In genomic region chr2:63207435-63207834, GRCm38 (mm10) we compare ENCODE assay signal across 21 mouse cellular contexts. TPM values are rescaled to one million over a fixed set of nuclear protein-coding genes. Genes with fewer than 3 reads are reported as not detected.
DNase-seq lines count a peak whose midpoint lies in the region; ATAC-seq and TF ChIP-seq lines count a peak whose summit lies in the region.
"Had no signal": no experiment of that assay in that cellular context is flagged by ENCODE, and none has a peak within 500 bp of the region (broad histone marks: within the 10 kb centered on the region; RNA-seq: fewer than 3 reads in every experiment).

No protein-coding gene starts in this region.

- TF ChIP-seq POLR2A in cerebellum, adult 2 months (IDR thresholded peaks at IDR 0.05; ENCODE audit: borderline replicate concordance, insufficient read depth, low read length): no peak

- H3K4me1 ChIP-seq in cerebellum, adult 2 months (ENCODE audit: control insufficient read depth, insufficient read depth, low read length): no peaks in the 10 kb centered on the region
- no peaks in the 10 kb centered on the region for H3K4me1 ChIP-seq in hindbrain, postnatal 0 days (ENCODE audit: insufficient read depth, low read length)
- H3K4me1 ChIP-seq in hindbrain, embryonic 12.5 days: no peaks in the 10 kb centered on the region
- H3K4me1 ChIP-seq in midbrain, postnatal 0 days (ENCODE audit: insufficient read depth, low read length): no peaks in the 10 kb centered on the region
- H3K4me1 ChIP-seq in midbrain, embryonic 11.5 days (ENCODE audit: control insufficient read depth, insufficient read depth, low read length): no peaks in the 10 kb centered on the region
- H3K4me1 ChIP-seq: embryonic facial prominence, embryonic 13.5 days; heart, embryonic 15.5 days had no signal

- no peak overlapping the region for H3K4me2 ChIP-seq in hindbrain, postnatal 0 days (ENCODE audit: low read depth, low read length)
- no peak overlapping the region for H3K4me2 ChIP-seq in hindbrain, embryonic 12.5 days (replicated peaks)
- no peak overlapping the region for H3K4me2 ChIP-seq in midbrain, postnatal 0 days (ENCODE audit: low read depth, low read length, poor library complexity, severe bottlenecking)
- no peak overlapping the region for H3K4me2 ChIP-seq in midbrain, embryonic 11.5 days
- H3K4me2 ChIP-seq: embryonic facial prominence, embryonic 13.5 days; heart, embryonic 11.5 days; heart, embryonic 15.5 days; hindbrain, embryonic 14.5 days had no signal

- 30% methylated on average over 3 of the region's 3 CpGs for WGBS in cerebellum, adult 2 months
- 45% methylated on average over 3 of the region's 3 CpGs for WGBS in hindbrain, postnatal 0 days
- WGBS in hindbrain, embryonic 12.5 days: 74% methylated on average over 3 of the region's 3 CpGs
- WGBS in midbrain, postnatal 0 days: 44% methylated on average over 3 of the region's 3 CpGs
- 72% methylated on average over 3 of the region's 3 CpGs for WGBS in midbrain, embryonic 11.5 days

- no peak overlapping the region for H3K4me3 ChIP-seq in cerebellum, adult 2 months (replicated peaks; ENCODE audit: insufficient read depth, low read depth, low read length)
- no peak overlapping the region for H3K4me3 ChIP-seq in hindbrain, postnatal 0 days (ENCODE audit: low read length)
- H3K4me3 ChIP-seq in hindbrain, embryonic 12.5 days: no peak overlapping the region
- H3K4me3 ChIP-seq in midbrain, postnatal 0 days (ENCODE audit: low read depth, low read length): no peak overlapping the region
- H3K4me3 ChIP-seq in midbrain, embryonic 11.5 days (ENCODE audit: low read depth, low read length): no peak overlapping the region
- H3K4me3 ChIP-seq: embryonic facial prominence, embryonic 13.5 days; heart, adult 2 months; heart, embryonic 15.5 days had no signal

- ATAC-seq in hindbrain, postnatal 0 days: no peak
- no peak for ATAC-seq in hindbrain, embryonic 12.5 days (ENCODE audit: low FRiP score)
- 0 out of 2 replicates have a peak, but pooled peaks have one; percentile 23 for ATAC-seq in midbrain, postnatal 0 days (ENCODE audit: low FRiP score)
- ATAC-seq in midbrain, embryonic 11.5 days (ENCODE audit: low FRiP score): no peak
- ATAC-seq: intestine, embryonic 16.5 days had no signal

- no peak overlapping the region for H3K27ac ChIP-seq in cerebellum, adult 2 months (ENCODE audit: insufficient read depth, low read length)
- H3K27ac ChIP-seq in hindbrain, postnatal 0 days: no peak overlapping the region
- no peak overlapping the region for H3K27ac ChIP-seq in hindbrain, embryonic 12.5 days
- no peak overlapping the region for H3K27ac ChIP-seq in midbrain, postnatal 0 days (ENCODE audit: low read depth, low read length)
- no peak overlapping the region for H3K27ac ChIP-seq in midbrain, embryonic 11.5 days (ENCODE audit: low read depth, low read length)
- H3K27ac ChIP-seq: embryonic facial prominence, embryonic 13.5 days; heart, adult 2 months; heart, embryonic 15.5 days; hindbrain, embryonic 14.5 days had no signal

- TF ChIP-seq CTCF in cerebellum, adult 2 months (IDR thresholded peaks at IDR 0.05; ENCODE audit: borderline replicate concordance, insufficient read depth, low read depth, low read length): no peak
- TF ChIP-seq CTCF in hindbrain, postnatal 0 days (IDR thresholded peaks at IDR 0.05; ENCODE audit: low read depth): no peak
- no peak for TF ChIP-seq CTCF in midbrain, postnatal 0 days (IDR thresholded peaks at IDR 0.05)

- no peaks in the 10 kb centered on the region for H3K27me3 ChIP-seq in cerebellum, adult 2 months (ENCODE audit: control insufficient read depth, insufficient read depth, low read length)
- H3K27me3 ChIP-seq in hindbrain, postnatal 0 days (ENCODE audit: insufficient read depth, low read length): no peaks in the 10 kb centered on the region
- no peaks in the 10 kb centered on the region for H3K27me3 ChIP-seq in hindbrain, embryonic 12.5 days
- no peaks in the 10 kb centered on the region for H3K27me3 ChIP-seq in midbrain, postnatal 0 days (ENCODE audit: insufficient read depth, low read length)
- no peaks in the 10 kb centered on the region for H3K27me3 ChIP-seq in midbrain, embryonic 11.5 days (ENCODE audit: control insufficient read depth, insufficient read depth, low read length)
- H3K27me3 ChIP-seq: embryonic facial prominence, embryonic 13.5 days; heart, embryonic 15.5 days had no signal

- H3K9ac ChIP-seq in hindbrain, postnatal 0 days (replicated peaks; ENCODE audit: low read length): no peak overlapping the region
- no peak overlapping the region for H3K9ac ChIP-seq in hindbrain, embryonic 12.5 days
- H3K9ac ChIP-seq in midbrain, postnatal 0 days (replicated peaks; ENCODE audit: low read length, poor library complexity, severe bottlenecking): no peak overlapping the region
- no peak overlapping the region for H3K9ac ChIP-seq in midbrain, embryonic 11.5 days (ENCODE audit: low read length)
- H3K9ac ChIP-seq: embryonic facial prominence, embryonic 13.5 days; heart, embryonic 15.5 days; hindbrain, embryonic 14.5 days had no signal

- peak; percentile 47 to 63 for DNase-seq in cerebellum, postnatal 14 days
- no peak for DNase-seq in cerebellum, adult 2 months
- DNase-seq in hindbrain, postnatal 0 days (ENCODE audit: low spot score): peak; percentile 30
- DNase-seq in midbrain, postnatal 0 days (ENCODE audit: low spot score): peak; percentile 15
- DNase-seq in midbrain, embryonic 11.5 days (ENCODE audit: low spot score, missing footprints): no peak
- DNase-seq in testis, postnatal 10 days (ENCODE audit: low spot score): no peak
- DNase-seq: adrenal gland, postnatal 10 days; cerebellum, adult 8-10 months; cerebellum, postnatal 36 days; gastrocnemius, postnatal 10 days; heart, adult 2 months; heart, postnatal 14 days had no signal

- H3K9me3 ChIP-seq in hindbrain, postnatal 0 days (ENCODE audit: low read length): no peaks in the 10 kb centered on the region
- no peaks in the 10 kb centered on the region for H3K9me3 ChIP-seq in hindbrain, embryonic 12.5 days (replicated peaks)
- no peaks in the 10 kb centered on the region for H3K9me3 ChIP-seq in midbrain, postnatal 0 days (ENCODE audit: low read length)
- no peaks in the 10 kb centered on the region for H3K9me3 ChIP-seq in midbrain, embryonic 11.5 days (ENCODE audit: control insufficient read depth, low read length)
- H3K9me3 ChIP-seq: embryonic facial prominence, embryonic 13.5 days; heart, embryonic 15.5 days had no signal

- H3K36me3 ChIP-seq in hindbrain, postnatal 0 days (ENCODE audit: insufficient read depth, low read length): no peaks in the 10 kb centered on the region
- H3K36me3 ChIP-seq in hindbrain, embryonic 12.5 days: no peaks in the 10 kb centered on the region
- H3K36me3 ChIP-seq in midbrain, postnatal 0 days (ENCODE audit: insufficient read depth, low read length): no peaks in the 10 kb centered on the region
- H3K36me3 ChIP-seq in midbrain, embryonic 11.5 days (ENCODE audit: control insufficient read depth, insufficient read depth, low read length): no peaks in the 10 kb centered on the region
- H3K36me3 ChIP-seq: embryonic facial prominence, embryonic 13.5 days; heart, embryonic 15.5 days had no signal

RNA-seq across cellular contexts. Expression of gene Kcnh7, which starts 23.3 kb away (rescaled TPM):
- polyA plus RNA-seq in cerebellum, adult 2 months (2012; rRNA removed): 2.6 and 3.1 TPM in 2 replicates
- 8.8 and 11.4 TPM in 2 replicates for total RNA-seq in hindbrain, postnatal 0 days (2014; rRNA removed)
- 7.9 and 8.6 TPM in 2 replicates for polyA plus RNA-seq in hindbrain, postnatal 0 days (2015; fragmentation: Nextera tagmentation; extraction: Ambion mirVana)
- 4.8 and 5.4 TPM in 2 replicates for polyA plus RNA-seq in hindbrain, embryonic 12.5 days (2016; fragmentation: Nextera tagmentation; extraction: Ambion mirVana)
- total RNA-seq in midbrain, postnatal 0 days (2014; rRNA removed): 10.5 and 17.8 TPM in 2 replicates
- 6.5 and 8.6 TPM in 2 replicates for polyA plus RNA-seq in midbrain, postnatal 0 days (2015; fragmentation: Nextera tagmentation; extraction: Ambion mirVana)
- polyA plus RNA-seq in midbrain, embryonic 11.5 days (2014; fragmentation: Nextera tagmentation; extraction: Ambion mirVana): 0.92 and 1.1 TPM in 2 replicates
- total RNA-seq: hematopoietic stem cell, adult 5-6 weeks had no signal
- polyA plus RNA-seq: C2C12; gonadal fat pad, adult 2 months had no signal

Comparison
In these comparisons a context has a peak if more than half of its experiments do, and no peak if none do; other contexts are left out.
1. DNase-seq: peak in cerebellum, postnatal 14 days (2 of 2), hindbrain, postnatal 0 days (single experiment) and midbrain, postnatal 0 days (single experiment); none in cerebellum, adult 2 months (0 of 2), midbrain, embryonic 11.5 days (single experiment) and testis, postnatal 10 days (single experiment).